Mouse (Mus musculus): ENCODE data around the gene Bsn.

DNA sequence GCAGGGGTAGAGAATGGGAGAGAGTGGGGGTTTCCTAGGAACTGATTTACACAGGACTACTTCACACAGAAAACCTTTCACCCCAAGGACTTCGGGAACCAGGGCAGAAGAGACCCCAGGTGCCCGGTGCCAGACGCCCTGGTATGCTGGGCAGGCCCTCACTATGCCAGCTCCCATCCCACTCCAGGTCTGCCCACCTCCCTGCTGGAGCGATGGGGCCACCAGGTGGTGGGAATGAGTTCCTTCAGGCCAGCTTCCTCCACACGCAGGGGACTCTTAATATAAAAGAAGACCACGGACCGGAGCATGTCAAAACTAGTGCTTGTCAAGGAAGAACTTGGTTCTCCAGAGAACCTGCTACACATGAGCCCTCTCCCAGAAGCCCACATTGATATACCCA, 123.0 kb downstream of the Bsn start:
- TF ChIP-seq CTCF (IDR thresholded peaks at IDR 0.05; ENCODE audit: low read depth, low read length) = no peak
- no peak for TF ChIP-seq POLR2A (IDR thresholded peaks at IDR 0.05; ENCODE audit: extremely low read depth, insufficient read depth, low read length)
